Mouse (Mus musculus): ENCODE measurements at regions not wholly inside any gene's neighbourhood (a gene's known extent, or its start where the extent isn't known, plus 50 kb on each side); places are given as distances from the start of the nearest gene placed in this dataset.

- no peak for DNase-seq (ENCODE audit: extremely low read depth, low read depth)
These were observed 1597.7 kb upstream of the B3galt2 start for GRCm38 (mm10) chr1:142042751-142043150.

- no peak for DNase-seq (ENCODE audit: extremely low read depth, low read depth)
These were observed 1585.3 kb upstream of the B3galt2 start for GRCm38 (mm10) chr1:142055207-142055606.

Data from MEL-GATA-1-ER (cell line).